Mouse (Mus musculus) liver, adult 2 months (tissue): ENCODE results near the gene 2510039O18Rik.

Experiments used
- CTCF ChIP-seq: fragments of 200-500 bp; IDR thresholded peaks from 2 replicates; pipeline ENCODE4 v1.5.1; 2011; ENCODE audit warnings: low read depth, low read length, control low read depth
- POLR2A ChIP-seq: fragments of 200-500 bp; IDR thresholded peaks from 2 replicates; pipeline ENCODE4 v1.6.1; 2011; ENCODE audit warnings: low read length, control low read depth; ENCODE audit not compliant: insufficient read depth; ENCODE audit errors: extremely low read depth

DNA sequence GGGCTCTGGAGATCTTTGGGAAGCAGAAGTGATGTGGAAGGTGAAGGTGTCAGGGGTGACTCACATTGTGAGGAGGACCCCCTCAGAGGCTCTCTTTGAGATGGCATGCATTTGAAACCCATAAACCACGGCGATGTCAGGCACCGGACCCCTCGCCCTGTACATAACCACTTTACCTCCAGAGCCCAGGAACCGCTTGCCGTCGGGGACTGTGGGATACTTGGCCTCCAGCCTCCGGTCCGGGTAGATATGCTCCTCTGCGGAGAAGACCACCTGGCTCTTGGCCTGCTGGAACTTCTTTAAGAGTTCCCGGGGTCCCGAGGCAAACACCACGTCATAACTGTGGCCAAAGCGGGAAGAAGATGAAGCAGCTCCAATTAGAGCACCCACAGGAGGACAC lies 9.7 kb upstream of the 2510039O18Rik start:
- TF ChIP-seq CTCF: no peak
- no peak for TF ChIP-seq POLR2A
